Mouse (Mus musculus) megakaryocyte, embryonic 14.5 days (primary cell): Measurements from ENCODE around the gene Nxpe3. TPM values are rescaled to one million over a fixed set of nuclear protein-coding genes. Genes with fewer than 3 reads are reported as not detected.

Experiments
- H3K27me3 ChIP-seq: replicated peaks from 2 replicates; pipeline ENCODE3; 2012; ENCODE audit warnings: inconsistent platforms
- H3K36me3 ChIP-seq: replicated peaks from 2 replicates; pipeline ENCODE3; 2012; ENCODE audit warnings: low read length, inconsistent platforms, mixed read lengths
- H3K4me1 ChIP-seq: 2 replicates; pipeline ENCODE4 v1.6.1; 2012; ENCODE audit warnings: inconsistent platforms
- H3K4me3 ChIP-seq: replicated peaks from 2 replicates; pipeline ENCODE3; 2012; ENCODE audit warnings: moderate library complexity, mild to moderate bottlenecking, inconsistent platforms
- H3K9me3 ChIP-seq: 2 replicates; pipeline ENCODE4 v1.6.1; 2012; ENCODE audit warnings: inconsistent platforms
- FLI1 ChIP-seq: IDR thresholded peaks from 2 replicates; pipeline ENCODE4 v1.6.1; 2012; ENCODE audit warnings: low read length, inconsistent platforms, mixed read lengths
- GATA1 ChIP-seq: IDR thresholded peaks from 3 replicates; pipeline ENCODE4 v1.6.1; 2012; ENCODE audit warnings: mixed read lengths, low read length, inconsistent platforms, borderline replicate concordance
- polyA plus RNA-seq: library from polyadenylated mRNA; stranded (reverse); fragments of >175 nt; gene quantifications from 2 replicates; pipeline ENCODE4 v1.2.3, GENCODE M21; 2012; ENCODE audit warnings: low replicate concordance; ENCODE audit not compliant: insufficient read depth

Gene Nxpe3
- polyA plus RNA-seq, 1 experiment, result 0.32 TPM

GRCm38 (mm10) chr16:55906928-55907679 lies 12.0 kb upstream of the Nxpe3 start:
- Histone ChIP-seq H3K4me1 (peaks cover 14% of the 10 kb centered on the region), H3K9me3 (no peaks in the 10 kb centered on the region), H3K36me3 (peaks cover 47% of the 10 kb centered on the region), H3K27me3 (no peaks in the 10 kb centered on the region), H3K4me3 (peak overlapping the region; percentile 33)
- TF ChIP-seq FLI1, result no peak
- TF ChIP-seq GATA1, result no peak

GRCm38 (mm10) chr16:55905370-55905769 lies 10.3 kb upstream of the Nxpe3 start:
- TF ChIP-seq GATA1 (no peak), FLI1 (no peak)
- Histone ChIP-seq H3K4me1 (peaks cover 20% of the 10 kb centered on the region), H3K27me3 (no peaks in the 10 kb centered on the region), H3K4me3 (no peak overlapping the region), H3K9me3 (no peaks in the 10 kb centered on the region), H3K36me3 (peaks cover 37% of the 10 kb centered on the region)

GRCm38 (mm10) chr16:55901839-55902756 lies 7.0 kb upstream of the Nxpe3 start:
- no peaks in the 10 kb centered on the region for H3K9me3 ChIP-seq
- TF ChIP-seq FLI1, result no peak
- no peak overlapping the region for H3K4me3 ChIP-seq
- H3K27me3 ChIP-seq, result no peaks in the 10 kb centered on the region
- H3K36me3 ChIP-seq, result peaks cover 25% of the 10 kb centered on the region
- H3K4me1 ChIP-seq, result peaks cover 28% of the 10 kb centered on the region

GRCm38 (mm10) chr16:55898385-55899002 lies 3.4 kb upstream of the Nxpe3 start:
- Histone ChIP-seq H3K9me3 (no peaks in the 10 kb centered on the region), H3K27me3 (no peaks in the 10 kb centered on the region), H3K4me1 (peaks cover 53% of the 10 kb centered on the region), H3K36me3 (no peaks in the 10 kb centered on the region), H3K4me3 (no peak overlapping the region)
- TF ChIP-seq FLI1 (no peak), GATA1 (no peak)

GRCm38 (mm10) chr16:55895651-55896095 lies 588 bp upstream of the Nxpe3 start:
- Histone ChIP-seq H3K36me3 (peaks cover 5% of the 10 kb centered on the region), H3K4me3 (peak overlapping the region; percentile 95), H3K4me1 (peaks cover 63% of the 10 kb centered on the region), H3K9me3 (no peaks in the 10 kb centered on the region), H3K27me3 (no peaks in the 10 kb centered on the region)
- TF ChIP-seq GATA1, result no peak
- no peak for TF ChIP-seq FLI1

- H3K36me3 ChIP-seq, result peaks cover 14% of the 10 kb centered on the region
- H3K4me3 ChIP-seq, result peak overlapping the region; percentile 95
- H3K27me3 ChIP-seq, result no peaks in the 10 kb centered on the region
- TF ChIP-seq FLI1 (no peak), GATA1 (no peak)
- peaks cover 68% of the 10 kb centered on the region for H3K4me1 ChIP-seq
- H3K9me3 ChIP-seq, result no peaks in the 10 kb centered on the region
Measured at GRCm38 (mm10) chr16:55894536-55894892, 571 bp downstream of the Nxpe3 start.

- peaks cover 65% of the 10 kb centered on the region for H3K4me1 ChIP-seq
- TF ChIP-seq FLI1 (no peak), GATA1 (no peak)
- no peaks in the 10 kb centered on the region for H3K27me3 ChIP-seq
- H3K9me3 ChIP-seq, result no peaks in the 10 kb centered on the region
- peak overlapping the region; percentile 95 for H3K4me3 ChIP-seq
- peaks cover 14% of the 10 kb centered on the region for H3K36me3 ChIP-seq
Measured at GRCm38 (mm10) chr16:55893410-55894107, 1.5 kb downstream of the Nxpe3 start.

- TF ChIP-seq FLI1 (no peak), GATA1 (no peak)
- peaks cover 14% of the 10 kb centered on the region for H3K36me3 ChIP-seq
- peaks cover 67% of the 10 kb centered on the region for H3K4me1 ChIP-seq
- H3K27me3 ChIP-seq, result no peaks in the 10 kb centered on the region
- H3K4me3 ChIP-seq, result peak overlapping the region; percentile 57
- H3K9me3 ChIP-seq, result no peaks in the 10 kb centered on the region
Measured at GRCm38 (mm10) chr16:55892484-55892883, 2.6 kb downstream of the Nxpe3 start.

GRCm38 (mm10) chr16:55891346-55891745 lies 3.7 kb downstream of the Nxpe3 start:
- Histone ChIP-seq H3K9me3 (no peaks in the 10 kb centered on the region), H3K4me1 (peaks cover 67% of the 10 kb centered on the region), H3K27me3 (no peaks in the 10 kb centered on the region), H3K36me3 (peaks cover 23% of the 10 kb centered on the region), H3K4me3 (no peak overlapping the region)
- no peak for TF ChIP-seq GATA1
- no peak for TF ChIP-seq FLI1
